Mouse (Mus musculus): ENCODE data around the gene Mettl26.

DNA sequence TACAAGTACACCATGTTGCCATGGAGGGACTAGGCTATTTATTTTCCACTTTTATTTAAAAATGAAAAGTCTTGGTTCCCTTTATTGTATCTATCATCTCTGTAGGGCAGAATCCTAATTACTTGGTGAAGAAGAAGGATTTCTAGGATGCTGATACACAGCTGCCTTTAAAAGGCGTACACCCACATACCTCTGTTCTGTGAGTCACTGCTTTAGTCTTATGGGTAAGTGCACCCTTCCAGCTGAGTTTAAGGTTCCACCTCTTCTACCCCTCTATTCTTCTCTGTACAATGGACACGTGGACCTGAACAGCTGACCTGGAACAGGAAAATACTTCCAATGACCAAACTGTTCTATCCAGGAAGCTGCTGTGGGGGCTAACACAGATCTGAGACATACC is 32.8 kb downstream of the Mettl26 start:
- no peak for TF ChIP-seq POLR2A (IDR thresholded peaks at IDR 0.05; ENCODE audit: insufficient read depth, low read depth, low read length)
- no peak for TF ChIP-seq EP300 (IDR thresholded peaks at IDR 0.05; ENCODE audit: insufficient read depth, low read depth, low read length)
- TF ChIP-seq CTCF (IDR thresholded peaks at IDR 0.05), result no peak

Measured in heart, adult 2 months (tissue).